Mouse (Mus musculus): ENCODE data around the gene Stx16. TPM values are rescaled to one million over a fixed set of nuclear protein-coding genes. Genes with fewer than 3 reads are reported as not detected.

The Stx16 gene
- total RNA-seq, 2 experiments from 2014 or later: 68.8 to 71.3 TPM

DNA sequence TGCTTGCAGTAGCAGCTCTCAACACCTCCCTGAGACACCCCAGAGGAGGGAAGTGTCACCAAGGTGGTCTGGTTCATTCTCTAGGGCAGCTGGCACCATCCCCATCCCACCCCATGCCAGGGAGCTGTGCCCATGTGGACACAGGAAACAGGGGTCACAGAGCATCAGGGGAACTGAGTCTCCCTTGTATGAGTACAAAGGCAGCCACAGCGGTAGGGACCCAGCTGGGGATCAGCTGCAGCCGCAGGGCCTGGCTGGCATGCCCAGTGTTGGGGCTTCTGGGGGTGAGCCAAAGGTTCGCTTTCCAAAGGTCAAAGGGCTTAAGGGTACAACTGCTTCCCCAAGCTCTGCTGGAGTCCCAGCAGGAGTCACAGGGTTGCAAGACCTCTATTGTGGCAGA, 47.6 kb downstream of the Stx16 start:
- no peak for DNase-seq (ENCODE audit: low spot score in 2 of 2)

DNA sequence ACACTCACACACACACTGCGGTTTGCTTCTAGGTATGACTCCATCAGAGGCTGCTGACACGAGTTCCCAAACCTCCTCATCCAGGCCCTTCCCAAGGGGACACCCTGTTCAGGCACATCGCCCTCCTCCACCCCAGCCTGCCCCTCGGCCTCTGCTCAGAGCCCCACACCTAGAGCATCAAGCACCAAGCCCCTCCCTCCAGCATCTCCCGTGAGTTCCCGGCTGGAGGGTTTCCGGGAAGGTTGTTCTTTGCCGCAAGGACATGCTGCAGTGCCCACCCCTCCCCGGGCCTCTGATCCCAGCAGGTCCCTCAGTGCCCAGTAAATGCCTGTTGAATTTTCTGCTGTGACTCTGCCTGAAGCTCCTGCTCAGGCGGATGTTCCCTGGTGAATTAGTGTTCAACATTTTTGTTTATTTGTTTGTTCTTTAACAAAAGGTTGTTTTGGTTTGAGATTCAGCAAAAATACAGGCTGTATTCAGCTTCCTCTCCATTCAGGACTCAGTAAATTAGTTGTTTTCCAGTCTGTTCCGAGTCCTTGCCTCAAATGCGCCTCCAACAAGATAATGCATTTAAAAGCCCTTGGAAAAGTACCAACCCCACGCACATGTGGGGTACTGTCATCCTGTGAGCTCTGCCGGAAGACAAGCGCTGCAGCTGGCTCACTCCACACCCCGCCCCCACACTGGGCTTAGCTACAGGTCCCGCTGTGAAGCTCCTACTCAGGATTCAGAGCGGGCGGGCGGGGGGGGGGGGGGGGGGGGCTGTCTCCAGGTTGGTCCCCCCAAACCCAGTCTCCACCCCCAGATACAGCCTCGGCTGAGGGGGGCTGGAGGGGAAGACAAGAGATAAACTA, 50.6 kb downstream of the Stx16 start:
- peak; percentile 46 to 81 for DNase-seq (ENCODE audit: low spot score in 2 of 2)

DNA sequence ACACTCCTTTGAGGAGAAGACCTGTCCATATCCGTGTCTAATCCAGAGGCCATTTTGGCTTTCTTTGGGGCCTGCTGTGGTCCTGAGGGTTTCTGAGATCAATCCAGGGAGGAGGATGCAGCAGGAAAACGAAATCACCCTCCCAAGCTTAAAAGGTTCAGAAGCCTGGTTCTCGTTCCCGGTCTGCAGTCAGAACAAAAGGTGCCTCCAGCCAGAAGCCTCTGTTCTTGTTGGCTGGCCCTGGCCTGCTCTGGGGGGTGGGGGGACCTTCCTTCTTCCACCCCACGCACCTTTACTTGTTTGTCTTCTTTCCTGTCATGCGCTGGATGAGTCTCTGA, 51.2 kb downstream of the Stx16 start:
- no peak for DNase-seq (ENCODE audit: low spot score in 2 of 2)

DNA sequence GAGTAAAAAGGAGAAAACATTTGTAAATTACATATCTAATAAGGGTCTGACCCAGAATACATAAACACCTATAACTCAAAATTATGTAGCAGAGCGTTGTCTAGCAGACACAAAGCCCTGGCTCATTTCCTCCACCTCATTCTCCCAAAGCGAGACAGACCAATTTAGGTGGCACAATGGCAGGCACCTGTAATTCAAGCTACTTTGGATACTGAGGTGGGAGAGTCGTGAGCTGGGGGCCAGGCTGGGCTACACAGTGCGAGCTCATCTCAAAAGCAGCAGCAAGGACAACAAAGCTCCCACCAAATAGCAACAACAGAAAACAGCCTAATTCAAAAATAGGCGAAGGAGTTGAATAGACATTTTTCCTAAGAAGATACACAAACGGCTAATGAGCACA, 52.8 kb downstream of the Stx16 start:
- DNase-seq (ENCODE audit: low spot score in 2 of 2): no peak

DNA sequence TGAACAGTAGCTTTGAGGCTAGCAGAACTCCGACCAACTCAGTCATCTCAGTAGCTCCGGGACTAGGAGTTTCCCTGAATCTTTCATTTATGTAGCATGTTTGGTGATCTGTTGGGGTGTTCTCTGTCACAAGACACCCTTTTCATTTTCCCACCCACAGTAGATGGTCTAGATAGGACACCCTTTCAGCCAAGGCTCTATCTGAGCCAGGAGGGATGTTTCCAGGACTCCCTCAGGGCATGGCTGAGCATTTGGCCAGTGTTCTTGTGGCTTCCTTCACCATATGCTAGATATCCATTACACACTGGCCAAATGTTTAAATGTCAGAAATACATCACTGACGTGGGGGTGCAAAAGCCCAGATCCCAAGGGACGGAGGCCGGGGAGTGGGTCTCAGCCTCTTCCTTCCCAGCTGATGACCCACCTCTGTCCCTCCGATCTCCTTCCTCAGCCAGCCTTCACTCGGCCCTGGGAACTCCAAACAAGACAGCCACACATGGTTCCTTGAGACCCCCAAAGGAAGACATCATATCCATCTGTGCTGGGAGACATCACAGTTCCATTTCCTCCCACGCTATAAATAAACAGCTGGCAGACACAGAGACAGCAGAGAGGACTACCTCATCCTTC, 54.5 kb downstream of the Stx16 start:
- no peak for DNase-seq (ENCODE audit: low spot score in 2 of 2)

DNA sequence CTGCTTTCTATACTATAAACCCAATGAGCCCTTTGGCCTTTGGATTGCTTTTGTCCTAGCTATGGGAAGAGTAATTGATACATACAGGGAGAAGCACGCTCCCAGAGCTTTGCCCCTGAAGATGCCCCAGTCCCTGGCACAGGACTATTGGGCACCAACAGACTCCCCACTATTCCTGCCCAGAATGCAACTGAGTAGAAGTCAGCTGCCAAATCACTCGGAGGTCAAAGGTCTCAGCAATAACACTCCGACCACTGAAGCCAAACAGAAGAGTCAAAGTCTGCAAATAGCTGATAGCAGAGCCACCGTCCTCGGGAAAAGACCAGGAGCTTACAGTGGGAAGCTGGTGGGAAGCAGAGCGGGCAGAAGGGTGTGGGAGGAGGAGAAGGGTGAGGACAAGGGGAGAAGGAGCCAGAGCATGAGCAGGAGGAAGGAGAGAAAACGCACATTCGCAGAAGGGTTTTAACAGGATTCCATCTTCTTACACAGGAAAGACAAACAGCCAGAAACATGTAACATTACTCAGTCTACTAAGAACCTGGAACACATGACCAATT, 56.4 kb downstream of the Stx16 start:
- DNase-seq (ENCODE audit: low spot score in 2 of 2): no peak

Other genes starting within 250 kb of the Stx16 start
- 10 to 100 TPM; 10.8 to 12.7 TPM for gene Npepl1, start 34.0 kb downstream of the Stx16 start, total RNA-seq (2021)
- gene Gnas, start 208.0 kb downstream of the Stx16 start, total RNA-seq (2021): 1,000 to 10,000 TPM; 1,915 to 1,929 TPM